Mouse (Mus musculus): ENCODE results near the gene Nfib. TPM values are rescaled to one million over a fixed set of nuclear protein-coding genes. Genes with fewer than 3 reads are reported as not detected.

The Nfib gene
- polyA plus RNA-seq, 1 experiment from 2014 or later: 113 TPM

GRCm38 (mm10) chr4:82463189-82463715 is 242.3 kb downstream of the Nfib start:
- H3K4me1 ChIP-seq: peaks cover 74% of the 10 kb centered on the region
- WGBS: 56% methylated on average over 7 of the region's 7 CpGs
- no peak for ATAC-seq (ENCODE audit: borderline replicate concordance, extremely low read depth, low FRiP score, low TSS enrichment)

GRCm38 (mm10) chr4:82461676-82462075 is 243.9 kb downstream of the Nfib start:
- peaks cover 74% of the 10 kb centered on the region for H3K4me1 ChIP-seq
- no peaks in the 10 kb centered on the region for H3K27me3 ChIP-seq

More at GRCm38 (mm10) chr4:82463189-82463715, 242.3 kb downstream of the Nfib start:
- Histone ChIP-seq H3K27me3 (no peaks in the 10 kb centered on the region), H3K27ac (no peak overlapping the region), H3K9ac (no peak overlapping the region), H3K4me3 (no peak overlapping the region), H3K36me3 (no peaks in the 10 kb centered on the region), H3K4me2 (no peak overlapping the region), H3K9me3 (no peaks in the 10 kb centered on the region)

GRCm38 (mm10) chr4:82458895-82459294 is 246.7 kb downstream of the Nfib start:
- H3K27me3 ChIP-seq: no peaks in the 10 kb centered on the region
- H3K9ac ChIP-seq: no peak overlapping the region
- H3K4me3 ChIP-seq: no peak overlapping the region
- peaks cover 70% of the 10 kb centered on the region for H3K4me1 ChIP-seq
- H3K9me3 ChIP-seq: no peaks in the 10 kb centered on the region
- H3K27ac ChIP-seq: no peak overlapping the region
- WGBS: 89% methylated on average over 10 of the region's 10 CpGs
- H3K4me2 ChIP-seq: no peak overlapping the region
- ATAC-seq (ENCODE audit: borderline replicate concordance, extremely low read depth, low FRiP score, low TSS enrichment): no peak
- H3K36me3 ChIP-seq: no peaks in the 10 kb centered on the region

More at GRCm38 (mm10) chr4:82461676-82462075, 243.9 kb downstream of the Nfib start:
- Histone ChIP-seq H3K36me3 (no peaks in the 10 kb centered on the region), H3K27ac (no peak overlapping the region), H3K4me2 (no peak overlapping the region), H3K4me3 (no peak overlapping the region), H3K9me3 (no peaks in the 10 kb centered on the region), H3K9ac (no peak overlapping the region)
- WGBS: 90% methylated on average over 2 of the region's 2 CpGs
- ATAC-seq (ENCODE audit: borderline replicate concordance, extremely low read depth, low FRiP score, low TSS enrichment): no peak

GRCm38 (mm10) chr4:82456908-82457307 is 248.6 kb downstream of the Nfib start:
- Histone ChIP-seq H3K9me3 (no peaks in the 10 kb centered on the region), H3K36me3 (no peaks in the 10 kb centered on the region), H3K4me3 (no peak overlapping the region), H3K27me3 (no peaks in the 10 kb centered on the region), H3K4me1 (peaks cover 80% of the 10 kb centered on the region), H3K9ac (no peak overlapping the region), H3K27ac (no peak overlapping the region), H3K4me2 (no peak overlapping the region)
- 66% methylated on average over 5 of the region's 5 CpGs for WGBS
- ATAC-seq (ENCODE audit: borderline replicate concordance, extremely low read depth, low FRiP score, low TSS enrichment): no peak

GRCm38 (mm10) chr4:82456323-82456713 is 249.2 kb downstream of the Nfib start:
- Histone ChIP-seq H3K4me1 (peaks cover 85% of the 10 kb centered on the region), H3K27me3 (no peaks in the 10 kb centered on the region), H3K27ac (no peak overlapping the region), H3K36me3 (no peaks in the 10 kb centered on the region), H3K9ac (no peak overlapping the region), H3K4me3 (no peak overlapping the region), H3K9me3 (no peaks in the 10 kb centered on the region), H3K4me2 (no peak overlapping the region)
- ATAC-seq (ENCODE audit: borderline replicate concordance, extremely low read depth, low FRiP score, low TSS enrichment): no peak
- WGBS: 21% methylated on average over 3 of the region's 3 CpGs

GRCm38 (mm10) chr4:82455617-82456322 is 249.8 kb downstream of the Nfib start:
- no peaks in the 10 kb centered on the region for H3K36me3 ChIP-seq
- no peaks in the 10 kb centered on the region for H3K27me3 ChIP-seq
- H3K4me3 ChIP-seq: no peak overlapping the region
- H3K4me2 ChIP-seq: no peak overlapping the region
- 81% methylated on average over 8 of the region's 8 CpGs for WGBS
- H3K9ac ChIP-seq: no peak overlapping the region
- no peak overlapping the region for H3K27ac ChIP-seq
- H3K9me3 ChIP-seq: no peaks in the 10 kb centered on the region
- peaks cover 83% of the 10 kb centered on the region for H3K4me1 ChIP-seq
- ATAC-seq (ENCODE audit: borderline replicate concordance, extremely low read depth, low FRiP score, low TSS enrichment): no peak

GRCm38 (mm10) chr4:82454989-82455388 is 250.6 kb downstream of the Nfib start:
- ATAC-seq (ENCODE audit: borderline replicate concordance, extremely low read depth, low FRiP score, low TSS enrichment): no peak
- Histone ChIP-seq H3K27ac (no peak overlapping the region), H3K9ac (no peak overlapping the region), H3K4me2 (no peak overlapping the region), H3K36me3 (no peaks in the 10 kb centered on the region), H3K4me3 (no peak overlapping the region), H3K4me1 (peaks cover 81% of the 10 kb centered on the region), H3K9me3 (no peaks in the 10 kb centered on the region), H3K27me3 (no peaks in the 10 kb centered on the region)
- 56% methylated on average over 4 of the region's 4 CpGs for WGBS

- H3K9me3 ChIP-seq: no peaks in the 10 kb centered on the region
- no peaks in the 10 kb centered on the region for H3K27me3 ChIP-seq
- peaks cover 80% of the 10 kb centered on the region for H3K4me1 ChIP-seq
- ATAC-seq (ENCODE audit: borderline replicate concordance, extremely low read depth, low FRiP score, low TSS enrichment): no peak
- no peak overlapping the region for H3K4me2 ChIP-seq
- no peaks in the 10 kb centered on the region for H3K36me3 ChIP-seq
- no peak overlapping the region for H3K4me3 ChIP-seq
- H3K9ac ChIP-seq: no peak overlapping the region
- no peak overlapping the region for H3K27ac ChIP-seq
Observed at GRCm38 (mm10) chr4:82453341-82453740, 252.2 kb downstream of the Nfib start.

GRCm38 (mm10) chr4:82452905-82453304 is 252.6 kb downstream of the Nfib start:
- 76% methylated on average over 4 of the region's 4 CpGs for whole genome bisulfite sequencing
- Histone ChIP-seq H3K36me3 (no peaks in the 10 kb centered on the region), H3K27me3 (no peaks in the 10 kb centered on the region), H3K4me2 (no peak overlapping the region), H3K9ac (no peak overlapping the region), H3K27ac (no peak overlapping the region), H3K4me1 (peaks cover 79% of the 10 kb centered on the region), H3K4me3 (no peak overlapping the region), H3K9me3 (no peaks in the 10 kb centered on the region)
- ATAC-seq (ENCODE audit: borderline replicate concordance, extremely low read depth, low FRiP score, low TSS enrichment): no peak

- no peak overlapping the region for H3K9ac ChIP-seq
Observed at GRCm38 (mm10) chr4:82447061-82447671, 258.4 kb downstream of the Nfib start.

GRCm38 (mm10) chr4:82444078-82444477 is 261.5 kb downstream of the Nfib start:
- H3K4me1 ChIP-seq: peaks cover 83% of the 10 kb centered on the region
- H3K9ac ChIP-seq: no peak overlapping the region
- no peak overlapping the region for H3K4me3 ChIP-seq
- WGBS: 32% methylated on average over 1 of the region's 1 CpGs
- peak overlapping the region; percentile 54; the same call in 1 of the 2 replicates for H3K27ac ChIP-seq
- no peaks in the 10 kb centered on the region for H3K36me3 ChIP-seq
- no peak overlapping the region for H3K4me2 ChIP-seq
- no peak for ATAC-seq (ENCODE audit: borderline replicate concordance, extremely low read depth, low FRiP score, low TSS enrichment)
- no peaks in the 10 kb centered on the region for H3K27me3 ChIP-seq
- no peaks in the 10 kb centered on the region for H3K9me3 ChIP-seq

More at GRCm38 (mm10) chr4:82447061-82447671, 258.4 kb downstream of the Nfib start:
- Histone ChIP-seq H3K9me3 (no peaks in the 10 kb centered on the region), H3K27me3 (no peaks in the 10 kb centered on the region), H3K36me3 (no peaks in the 10 kb centered on the region), H3K27ac (peak overlapping the region; percentile 88), H3K4me1 (peaks cover 86% of the 10 kb centered on the region), H3K4me2 (peak overlapping the region; percentile 26), H3K4me3 (no peak overlapping the region)
- 4% methylated on average over 8 of the region's 8 CpGs for WGBS
- peak; percentile 89 for ATAC-seq (ENCODE audit: borderline replicate concordance, extremely low read depth, low FRiP score, low TSS enrichment)

- ATAC-seq (ENCODE audit: borderline replicate concordance, extremely low read depth, low FRiP score, low TSS enrichment): no peak
- no peaks in the 10 kb centered on the region for H3K9me3 ChIP-seq
- H3K27ac ChIP-seq: peak overlapping the region; percentile 54; the same call in 1 of the 2 replicates
- 79% methylated on average over 5 of the region's 5 CpGs for WGBS
- H3K4me1 ChIP-seq: peaks cover 83% of the 10 kb centered on the region
- H3K36me3 ChIP-seq: no peaks in the 10 kb centered on the region
- no peak overlapping the region for H3K4me2 ChIP-seq
- H3K27me3 ChIP-seq: no peaks in the 10 kb centered on the region
- no peak overlapping the region for H3K4me3 ChIP-seq
- no peak overlapping the region for H3K9ac ChIP-seq
Observed at GRCm38 (mm10) chr4:82443441-82443840, 262.1 kb downstream of the Nfib start.

All from lung, embryonic 15.5 days (tissue).